Mouse (Mus musculus) midbrain, embryonic 13.5 days (tissue): ENCODE measurements around the gene Fam184b. TPM values are rescaled to one million over a fixed set of nuclear protein-coding genes. Genes with fewer than 3 reads are reported as not detected.
A peak's percentile ranks its signal among the peaks of the same experiment; 100 is the strongest.

Source experiments
- ATAC-seq: fragments of 200-750 bp; cut with Nextera tagmentation; 2 replicates; pipeline ENCODE4 v1.8.0; 2017; ENCODE audit warnings: mild to moderate bottlenecking, moderate TSS enrichment, moderate library complexity
- H3K27ac ChIP-seq: fragments of 300-500 bp; sonication (generic); 2 replicates; pipeline ENCODE4 v1.5.1; 2015; ENCODE audit warnings: inconsistent platforms, mild to moderate bottlenecking, moderate library complexity
- H3K27me3 ChIP-seq: fragments of 300-500 bp; sonication (generic); 2 replicates; pipeline ENCODE4 v1.6.1; 2015; ENCODE audit warnings: mild to moderate bottlenecking, inconsistent platforms
- H3K36me3 ChIP-seq: fragments of 300-500 bp; sonication (generic); 2 replicates; pipeline ENCODE4 v1.6.1; 2015; ENCODE audit warnings: mild to moderate bottlenecking, inconsistent platforms
- H3K4me1 ChIP-seq: fragments of 300-500 bp; sonication (generic); replicated peaks from 2 replicates; pipeline ENCODE4 v1.6.1; 2015; ENCODE audit warnings: inconsistent platforms
- H3K4me2 ChIP-seq: fragments of 300-500 bp; sonication (generic); replicated peaks from 2 replicates; pipeline ENCODE4 v1.6.1; 2015; ENCODE audit warnings: moderate library complexity, mild to moderate bottlenecking, inconsistent platforms
- H3K4me3 ChIP-seq: fragments of 300-500 bp; sonication (generic); replicated peaks from 2 replicates; pipeline ENCODE4 v1.5.1; 2015; ENCODE audit warnings: mild to moderate bottlenecking, inconsistent platforms
- H3K9ac ChIP-seq: fragments of 300-500 bp; sonication (generic); replicated peaks from 2 replicates; pipeline ENCODE4 v1.6.1; 2015; ENCODE audit warnings: mild to moderate bottlenecking, inconsistent platforms
- H3K9me3 ChIP-seq: fragments of 300-500 bp; sonication (generic); 2 replicates; pipeline ENCODE4 v1.6.1; 2016; ENCODE audit warnings: mild to moderate bottlenecking, inconsistent platforms
- WGBS: fragments of 180-500 bp; shearing (Covaris S2); methylation state at CpG from one replicate; pipeline ENCODE4 v1.1.7; 2015; 5-methylcytosine and 5-hydroxymethylcytosine counted together
- polyA plus RNA-seq: library from polyadenylated mRNA; unstranded; fragments of >200 nt; fragmentation: Nextera tagmentation; extraction: Ambion mirVana; gene quantifications from 2 replicates; pipeline ENCODE4 v1.2.1, GENCODE M21; 2015

Fam184b gene
- polyA plus RNA-seq, 1 experiment from 2014 or later: 1.7 TPM

- WGBS: 77% methylated on average over 4 of the region's 4 CpGs
- ATAC-seq: no peak
- no peaks in the 10 kb centered on the region for H3K27me3 ChIP-seq
Observed at GRCm38 (mm10) chr5:45590094-45590493, 49.3 kb downstream of the Fam184b start.

GRCm38 (mm10) chr5:45584601-45585000 is 54.8 kb downstream of the Fam184b start:
- Histone ChIP-seq H3K4me1 (no peaks in the 10 kb centered on the region), H3K9ac (no peak overlapping the region), H3K4me3 (no peak overlapping the region), H3K36me3 (no peaks in the 10 kb centered on the region), H3K9me3 (no peaks in the 10 kb centered on the region), H3K4me2 (no peak overlapping the region), H3K27me3 (no peaks in the 10 kb centered on the region), H3K27ac (no peak overlapping the region)
- ATAC-seq: no peak
- WGBS: 88% methylated on average over 8 of the region's 8 CpGs

More at GRCm38 (mm10) chr5:45590094-45590493, 49.3 kb downstream of the Fam184b start:
- no peaks in the 10 kb centered on the region for H3K9me3 ChIP-seq
- no peak overlapping the region for H3K9ac ChIP-seq
- no peaks in the 10 kb centered on the region for H3K36me3 ChIP-seq
- no peaks in the 10 kb centered on the region for H3K4me1 ChIP-seq
- H3K27ac ChIP-seq: no peak overlapping the region
- H3K4me2 ChIP-seq: no peak overlapping the region
- no peak overlapping the region for H3K4me3 ChIP-seq

GRCm38 (mm10) chr5:45580279-45580678 is 59.1 kb downstream of the Fam184b start:
- ATAC-seq: no peak
- whole genome bisulfite sequencing: 89% methylated on average over 10 of the region's 10 CpGs
- H3K9me3 ChIP-seq: no peaks in the 10 kb centered on the region

GRCm38 (mm10) chr5:45577376-45577775 is 62.0 kb downstream of the Fam184b start:
- H3K27me3 ChIP-seq: no peaks in the 10 kb centered on the region
- H3K9me3 ChIP-seq: no peaks in the 10 kb centered on the region
- no peak overlapping the region for H3K4me2 ChIP-seq
- no peak overlapping the region for H3K9ac ChIP-seq
- H3K4me1 ChIP-seq: no peaks in the 10 kb centered on the region
- 81% methylated on average over 1 of the region's 1 CpGs for WGBS
- no peak overlapping the region for H3K27ac ChIP-seq
- H3K36me3 ChIP-seq: no peaks in the 10 kb centered on the region
- no peak for ATAC-seq
- H3K4me3 ChIP-seq: no peak overlapping the region

More at GRCm38 (mm10) chr5:45580279-45580678, 59.1 kb downstream of the Fam184b start:
- Histone ChIP-seq H3K36me3 (no peaks in the 10 kb centered on the region), H3K27me3 (no peaks in the 10 kb centered on the region), H3K4me1 (no peaks in the 10 kb centered on the region), H3K4me2 (no peak overlapping the region), H3K4me3 (no peak overlapping the region), H3K9ac (no peak overlapping the region), H3K27ac (no peak overlapping the region)

- Histone ChIP-seq H3K4me1 (no peaks in the 10 kb centered on the region), H3K4me3 (no peak overlapping the region), H3K9me3 (no peaks in the 10 kb centered on the region), H3K27ac (no peak overlapping the region), H3K27me3 (no peaks in the 10 kb centered on the region), H3K4me2 (no peak overlapping the region), H3K36me3 (no peaks in the 10 kb centered on the region), H3K9ac (no peak overlapping the region)
- 90% methylated on average over 3 of the region's 3 CpGs for WGBS
- no peak for ATAC-seq
Observed at GRCm38 (mm10) chr5:45576716-45577115, 62.7 kb downstream of the Fam184b start.

- Histone ChIP-seq H3K4me3 (no peak overlapping the region), H3K4me2 (no peak overlapping the region), H3K9ac (no peak overlapping the region), H3K36me3 (no peaks in the 10 kb centered on the region), H3K4me1 (no peaks in the 10 kb centered on the region), H3K27ac (no peak overlapping the region), H3K27me3 (no peaks in the 10 kb centered on the region), H3K9me3 (no peaks in the 10 kb centered on the region)
- WGBS: 54% methylated on average over 5 of the region's 5 CpGs
- ATAC-seq: no peak
Observed at GRCm38 (mm10) chr5:45572816-45573215, 66.6 kb downstream of the Fam184b start.

GRCm38 (mm10) chr5:45565829-45566228 is 73.6 kb downstream of the Fam184b start:
- H3K36me3 ChIP-seq: no peaks in the 10 kb centered on the region
- H3K27me3 ChIP-seq: no peaks in the 10 kb centered on the region
- no peak overlapping the region for H3K4me2 ChIP-seq
- no peak overlapping the region for H3K9ac ChIP-seq
- no peaks in the 10 kb centered on the region for H3K4me1 ChIP-seq
- H3K27ac ChIP-seq: no peak overlapping the region
- no peaks in the 10 kb centered on the region for H3K9me3 ChIP-seq
- ATAC-seq: no peak
- 86% methylated on average over 1 of the region's 1 CpGs for WGBS
- no peak overlapping the region for H3K4me3 ChIP-seq

GRCm38 (mm10) chr5:45564054-45564453 is 75.4 kb downstream of the Fam184b start:
- Histone ChIP-seq H3K9me3 (no peaks in the 10 kb centered on the region), H3K9ac (no peak overlapping the region), H3K36me3 (no peaks in the 10 kb centered on the region), H3K27me3 (no peaks in the 10 kb centered on the region), H3K4me2 (no peak overlapping the region), H3K4me3 (no peak overlapping the region), H3K4me1 (no peaks in the 10 kb centered on the region), H3K27ac (no peak overlapping the region)
- ATAC-seq: no peak
- WGBS: 77% methylated on average over 6 of the region's 6 CpGs

GRCm38 (mm10) chr5:45549586-45549985 is 89.8 kb downstream of the Fam184b start:
- Histone ChIP-seq H3K4me3 (no peak overlapping the region), H3K9me3 (no peaks in the 10 kb centered on the region), H3K27me3 (no peaks in the 10 kb centered on the region), H3K9ac (no peak overlapping the region), H3K4me2 (no peak overlapping the region), H3K27ac (no peak overlapping the region), H3K36me3 (no peaks in the 10 kb centered on the region), H3K4me1 (no peaks in the 10 kb centered on the region)
- WGBS: 80% methylated on average over 1 of the region's 1 CpGs
- no peak for ATAC-seq

GRCm38 (mm10) chr5:45543374-45543773 is 96.0 kb downstream of the Fam184b start:
- Histone ChIP-seq H3K4me1 (no peaks in the 10 kb centered on the region), H3K27ac (no peak overlapping the region), H3K4me2 (no peak overlapping the region), H3K9me3 (no peaks in the 10 kb centered on the region), H3K4me3 (no peak overlapping the region), H3K36me3 (no peaks in the 10 kb centered on the region), H3K27me3 (no peaks in the 10 kb centered on the region), H3K9ac (no peak overlapping the region)
- 83% methylated on average over 5 of the region's 5 CpGs for WGBS
- no peak for ATAC-seq

- Histone ChIP-seq H3K9ac (no peak overlapping the region), H3K36me3 (no peaks in the 10 kb centered on the region), H3K27me3 (no peaks in the 10 kb centered on the region), H3K9me3 (no peaks in the 10 kb centered on the region), H3K4me3 (no peak overlapping the region), H3K4me1 (no peaks in the 10 kb centered on the region), H3K27ac (no peak overlapping the region), H3K4me2 (no peak overlapping the region)
- 0 out of 2 replicates have a peak, but pooled peaks have one; percentile 50 for ATAC-seq
- WGBS: 65% methylated on average over 10 of the region's 10 CpGs
Observed at GRCm38 (mm10) chr5:45539502-45539901, 99.9 kb downstream of the Fam184b start.

GRCm38 (mm10) chr5:45535177-45535576 is 104.2 kb downstream of the Fam184b start:
- Histone ChIP-seq H3K4me1 (0 out of 2 replicates have a peak, but pooled peaks cover 4% of the 10 kb centered on the region), H3K9me3 (no peaks in the 10 kb centered on the region), H3K4me3 (no peak overlapping the region), H3K9ac (no peak overlapping the region), H3K27ac (no peak overlapping the region), H3K4me2 (no peak overlapping the region), H3K27me3 (no peaks in the 10 kb centered on the region), H3K36me3 (peaks cover 17% of the 10 kb centered on the region)
- 74% methylated on average over 4 of the region's 4 CpGs for WGBS
- no peak for ATAC-seq
